Mouse (Mus musculus): ENCODE measurements around the gene Faim2.

- TF ChIP-seq CTCF (IDR thresholded peaks at IDR 0.05; ENCODE audit: low read depth, low read length) (no peak), TAL1 (conservative IDR thresholded peaks at IDR 0.05; ENCODE audit: low read depth, low read length) (no peak), GATA2 (IDR thresholded peaks at IDR 0.05; ENCODE audit: borderline replicate concordance, low read depth, low read length) (no peak)
Measured at GRCm38 (mm10) chr15:99544047-99544446, 16.1 kb upstream of the Faim2 start.
